Mouse (Mus musculus): ENCODE results near the gene Cyb561d1.
"Not testable (repeated sequence)": the region's sequence is repeated elsewhere in the genome, so short reads cannot be mapped to it uniquely, and the experiment has no call there.

Cyb561d1 gene

DNA sequence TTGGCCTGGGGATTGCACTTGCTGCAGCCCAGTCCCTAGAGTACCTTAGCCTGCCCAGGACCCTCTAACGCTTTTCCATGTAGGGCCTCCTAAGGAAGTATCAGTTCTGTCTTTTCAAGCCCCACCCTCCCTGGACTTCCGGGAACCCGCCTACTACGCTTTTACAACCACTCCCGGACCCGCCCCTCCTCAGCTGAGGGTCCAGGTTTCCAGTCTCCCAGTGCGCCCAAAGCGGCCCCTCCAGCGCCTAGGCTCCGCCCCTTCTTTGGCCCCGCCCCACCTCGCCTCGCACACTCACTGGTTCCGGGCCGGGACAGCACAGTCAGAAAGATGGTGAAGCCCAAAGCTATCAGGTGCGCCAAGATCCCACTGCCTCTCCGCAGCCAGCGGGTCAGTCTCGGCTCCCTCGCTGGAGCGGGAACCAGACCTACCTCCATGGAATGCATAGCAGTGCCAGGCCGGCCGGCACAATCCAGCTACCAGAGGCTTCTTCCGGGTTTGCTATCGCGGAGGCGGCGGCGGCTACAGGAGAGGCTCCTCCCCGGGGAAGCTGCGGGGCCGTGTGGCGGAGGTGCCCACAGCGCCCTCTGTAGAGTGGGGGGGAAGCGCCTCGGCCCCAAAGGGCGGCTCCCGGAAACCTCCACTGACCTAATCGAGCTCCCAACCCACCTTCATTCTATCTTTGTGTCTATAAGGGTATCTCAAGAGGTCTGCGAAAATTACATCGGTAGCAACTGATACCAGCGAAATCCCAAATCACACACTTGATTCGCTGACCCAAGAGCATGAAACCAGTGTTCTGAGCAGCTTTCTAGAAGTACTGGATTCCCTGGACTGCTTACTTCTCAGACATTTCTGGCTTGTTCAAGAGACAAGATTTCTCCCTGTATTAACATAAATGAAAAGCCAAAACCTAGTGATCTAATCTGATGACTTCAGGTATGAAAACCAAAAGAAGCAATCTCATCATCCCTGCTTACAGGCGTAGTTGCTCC is at the start of gene Cyb561d1:
Cyb561d1 (minus strand) TSS at position 884 of the 995 bp plus-strand sequence.
- peak; percentile 99 for DNase-seq

DNA sequence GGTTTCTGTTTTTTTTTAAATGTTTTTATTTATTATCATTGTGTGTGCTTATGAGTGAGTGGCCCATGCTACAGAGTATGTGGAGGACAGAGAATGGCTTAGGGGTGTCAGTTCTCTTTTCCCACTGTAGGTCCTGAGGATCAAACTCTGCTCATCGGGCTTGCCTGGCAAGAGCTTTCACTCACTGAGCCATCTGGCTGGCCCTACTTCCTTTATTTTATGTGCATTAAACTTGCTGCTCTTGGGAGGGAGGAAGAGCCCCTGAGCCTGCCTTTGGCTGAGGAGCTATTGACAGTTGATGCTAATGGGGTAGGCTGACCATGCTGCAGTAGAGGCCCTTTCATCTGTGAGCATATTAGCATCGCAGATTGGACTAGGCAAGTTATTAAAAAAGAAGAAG is 45.8 kb upstream of the Cyb561d1 start:
- DNase-seq: no peak

DNA sequence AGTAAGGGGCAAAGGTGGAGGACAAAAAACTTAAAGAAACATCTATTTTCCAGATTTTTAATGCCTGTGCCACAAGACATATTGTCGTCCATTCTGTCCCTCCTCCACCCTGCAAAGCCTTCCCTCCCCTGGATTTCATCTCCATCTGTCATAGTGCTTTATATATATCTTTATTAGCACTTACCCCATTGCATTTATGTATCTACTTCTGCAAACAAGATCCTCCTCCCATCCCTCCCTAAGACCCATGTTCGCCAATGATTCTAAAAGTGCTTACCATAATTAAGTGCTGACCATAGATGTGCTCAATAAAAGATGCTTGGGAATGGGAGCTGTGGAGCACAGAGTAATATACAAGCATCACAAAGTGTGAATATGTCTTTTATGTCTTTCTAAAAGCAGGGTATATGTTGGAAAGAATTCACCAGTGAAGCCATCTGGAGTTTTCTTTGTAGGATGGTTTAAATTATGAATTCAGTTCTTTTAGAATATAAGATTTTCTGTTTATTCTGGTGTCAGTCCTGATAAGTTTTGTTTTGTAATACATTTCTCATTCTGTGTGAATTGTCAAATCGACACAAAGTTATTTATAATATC is 40.3 kb upstream of the Cyb561d1 start:
- DNase-seq: no peak

DNA sequence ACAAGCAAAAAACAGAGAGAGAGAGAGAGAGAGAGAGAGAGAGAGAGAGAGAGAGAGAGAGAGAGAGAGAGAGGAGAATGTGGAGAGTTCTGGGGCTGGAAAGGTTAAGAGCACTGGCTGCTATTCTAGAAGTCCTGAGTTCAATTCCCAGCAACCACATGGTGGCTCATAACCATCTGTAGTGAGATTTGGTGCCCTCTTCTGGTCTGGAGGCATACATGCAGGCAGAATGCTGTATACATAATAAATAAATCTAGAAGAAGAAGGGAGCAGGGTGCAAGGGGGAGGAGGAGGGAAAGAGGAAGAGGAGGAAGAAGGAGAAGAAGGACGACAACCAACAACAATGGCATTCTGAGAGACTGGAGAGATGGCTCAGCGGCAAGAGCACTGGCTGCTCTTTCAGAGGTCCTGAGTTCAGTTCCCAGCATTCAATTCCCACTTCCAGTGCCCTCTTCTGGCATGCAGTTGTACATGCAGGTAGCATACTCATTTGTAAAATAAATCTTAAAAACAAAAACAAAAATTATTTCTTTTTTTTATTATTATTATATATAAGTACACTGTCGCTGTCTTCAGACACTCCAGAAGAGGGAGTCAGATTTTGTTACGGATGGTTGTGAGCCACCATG is 36.6 kb upstream of the Cyb561d1 start:
- DNase-seq: not testable (repeated sequence)

DNA sequence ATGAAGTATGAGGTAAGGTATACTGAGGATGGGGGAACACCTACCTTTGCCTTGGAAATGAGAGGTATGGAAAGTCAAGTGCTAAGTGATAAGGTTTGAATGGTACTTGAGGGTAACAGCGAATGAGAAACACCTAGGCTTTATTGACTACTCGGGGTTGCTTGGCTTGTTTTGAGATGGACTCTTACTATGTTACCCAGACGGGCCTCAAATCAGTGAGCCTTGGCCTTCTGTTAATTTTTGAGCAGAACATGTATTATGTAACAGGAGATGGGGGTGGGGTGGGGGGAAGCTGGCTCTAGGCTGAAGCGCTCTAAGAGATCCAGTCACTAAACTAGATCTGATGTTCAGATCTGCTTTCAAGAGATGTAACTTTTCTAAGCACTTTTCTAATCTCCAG is 30.6 kb upstream of the Cyb561d1 start:
- no peak for DNase-seq

DNA sequence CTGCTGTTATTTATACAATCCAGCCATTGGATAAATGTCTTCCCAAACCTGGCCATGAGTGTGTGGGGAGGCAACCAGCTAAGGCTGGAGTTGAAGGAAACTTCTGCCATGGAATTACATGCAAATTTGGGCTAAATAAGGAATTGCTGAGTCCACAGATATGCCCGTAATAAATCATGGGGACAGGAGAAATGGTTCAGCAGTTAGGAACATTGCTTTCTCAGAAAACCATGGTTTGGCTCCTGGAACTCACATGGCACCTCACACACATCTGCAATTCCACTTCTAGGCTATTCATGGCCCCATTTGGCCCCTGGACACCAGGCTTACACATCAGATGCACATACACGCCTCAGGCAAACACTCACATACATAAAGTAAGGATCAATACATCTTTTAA is 26.5 kb upstream of the Cyb561d1 start:
- no peak for DNase-seq

DNA sequence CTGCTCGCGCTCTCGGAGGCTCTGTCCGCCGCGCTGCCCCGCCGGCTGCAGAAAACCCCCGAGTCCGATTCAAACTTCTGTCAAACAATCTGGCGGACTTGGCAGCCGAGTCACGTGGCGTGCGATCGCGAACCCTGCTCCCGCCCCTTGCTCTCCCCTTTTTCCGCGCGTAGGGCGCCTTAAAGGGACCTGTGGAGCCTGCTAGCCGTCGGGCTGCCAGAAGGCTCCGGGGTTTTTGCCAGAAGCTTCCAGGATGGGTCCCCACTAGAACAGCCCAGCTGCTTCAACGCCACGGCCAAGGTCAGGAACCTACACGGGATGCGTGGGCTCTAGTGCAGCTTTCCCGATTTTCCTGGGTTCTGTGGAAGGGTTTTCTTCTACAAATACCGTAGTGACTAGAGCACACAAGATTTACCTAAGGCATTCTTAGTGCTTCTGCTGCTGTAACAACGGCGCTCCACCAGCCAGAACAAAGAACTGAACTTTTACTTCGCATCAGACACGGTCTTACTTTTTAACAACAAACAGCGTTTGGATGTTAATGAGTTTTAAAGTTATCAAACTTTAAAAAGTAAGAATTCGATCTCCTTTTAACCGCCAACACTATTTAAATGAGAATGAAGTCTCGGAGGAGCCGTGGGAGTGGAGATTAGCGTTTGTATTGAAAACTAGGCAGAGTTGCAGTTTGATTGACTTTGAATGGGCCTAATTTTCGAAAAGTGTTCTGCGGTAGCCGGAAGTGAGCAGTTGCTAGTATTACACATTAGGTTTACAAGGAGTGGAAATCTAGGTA is 25.7 kb upstream of the Cyb561d1 start, which contains the start of gene Sypl2:
Sypl2 (minus strand) TSS at position 91 of the 793 bp plus-strand sequence.
- DNase-seq: peak; percentile 48

DNA sequence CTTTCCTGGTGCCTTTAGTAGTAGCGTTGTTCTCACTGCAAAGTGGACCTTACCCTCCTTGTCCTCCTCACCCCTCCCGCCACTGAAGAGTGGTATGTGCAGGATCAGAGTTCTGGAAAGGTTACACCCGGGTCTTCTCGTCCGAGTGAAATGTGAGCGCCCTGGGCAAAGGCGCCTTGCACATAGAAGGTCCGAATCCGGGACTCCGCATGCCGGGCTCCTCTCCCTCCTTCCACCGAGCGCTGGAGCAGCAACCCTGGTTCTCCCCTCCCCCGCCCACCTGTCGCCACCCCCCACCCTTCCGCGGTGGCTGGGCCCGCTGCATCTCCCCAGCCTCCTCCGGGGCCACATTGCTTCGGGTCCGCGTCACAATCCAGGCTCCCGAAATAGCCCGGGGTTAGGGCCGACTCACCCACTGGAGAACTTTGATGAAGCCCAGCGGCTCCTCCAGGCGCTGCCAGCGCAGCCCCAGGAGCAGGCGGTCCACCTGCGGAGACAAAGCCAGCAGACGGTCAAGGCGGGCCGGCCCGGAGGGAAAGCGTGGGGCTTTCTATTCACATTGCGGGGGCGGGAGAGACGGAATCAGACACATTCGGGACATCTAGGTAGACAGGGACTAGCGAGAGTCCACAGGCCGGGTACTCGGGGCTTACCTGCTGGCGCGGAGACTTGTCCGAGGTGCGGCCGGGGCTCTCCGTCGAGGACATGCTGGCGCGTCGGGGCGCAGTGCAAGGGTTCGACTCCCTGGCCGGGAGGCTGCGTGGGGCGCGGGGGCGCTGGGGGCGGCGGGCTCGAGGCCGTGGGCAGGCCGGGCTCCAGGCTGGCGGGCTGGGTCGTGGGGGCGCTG is 24.9 kb upstream of the Cyb561d1 start:
- DNase-seq: no peak

DNA sequence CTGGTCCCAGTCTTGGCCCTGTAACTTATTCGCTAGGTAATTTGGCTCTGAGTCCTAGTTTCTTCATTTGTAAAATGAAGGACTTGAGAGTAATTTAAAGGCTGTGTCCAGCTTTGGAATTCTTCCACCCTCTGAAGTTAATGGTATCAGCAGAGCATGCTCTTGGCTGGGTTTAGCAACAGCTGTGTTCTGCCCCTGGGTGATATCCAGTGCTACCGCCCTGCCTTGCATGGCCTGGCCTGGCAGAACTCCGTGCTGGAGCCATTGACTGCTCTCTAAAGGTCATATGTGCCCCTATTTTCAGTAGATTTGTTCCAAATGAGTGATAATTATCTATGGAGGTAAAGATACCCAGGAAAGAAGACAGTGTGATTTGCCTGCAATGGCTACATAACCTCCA is 19.6 kb upstream of the Cyb561d1 start:
- DNase-seq: no peak

DNA sequence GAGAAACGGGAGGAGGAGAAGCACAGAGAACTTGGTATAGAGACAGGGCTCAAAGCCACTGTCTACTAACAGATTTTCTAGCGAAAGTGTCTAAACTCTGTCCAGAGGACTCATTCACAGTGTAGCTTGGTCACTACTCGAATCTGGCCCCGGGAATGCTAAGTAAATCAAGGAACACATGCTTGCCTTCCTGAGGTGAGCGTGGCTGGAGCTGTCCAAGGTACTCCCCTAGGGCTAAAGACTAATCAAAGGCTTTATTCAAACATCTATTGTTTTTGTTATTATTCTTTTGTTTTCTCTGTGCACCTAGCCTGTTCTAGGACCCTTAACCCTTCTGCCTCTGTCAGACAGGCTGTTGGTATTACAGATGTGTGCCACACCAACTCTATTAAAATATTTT is 13.7 kb upstream of the Cyb561d1 start:
- no peak for DNase-seq

DNA sequence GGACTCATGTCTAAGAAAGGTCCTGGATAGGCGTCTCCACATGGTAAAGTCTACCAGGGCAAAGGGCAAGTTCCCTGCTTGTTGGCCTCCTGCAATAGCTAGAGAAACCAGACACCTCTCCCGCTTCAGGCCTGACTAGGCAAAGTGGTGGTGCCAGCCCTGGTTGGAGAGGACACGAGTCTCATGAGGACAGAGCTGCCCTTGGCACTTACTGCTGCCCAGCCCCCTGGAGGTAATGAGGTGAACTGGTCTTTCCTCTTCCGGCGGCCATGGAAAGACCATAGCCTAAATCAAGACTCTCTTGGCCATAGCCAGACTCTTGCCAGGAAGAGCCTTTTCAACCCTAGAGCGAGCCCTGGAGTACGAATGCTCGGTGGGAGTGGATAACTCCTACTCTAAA is 11.4 kb upstream of the Cyb561d1 start:
- no peak for DNase-seq

DNA sequence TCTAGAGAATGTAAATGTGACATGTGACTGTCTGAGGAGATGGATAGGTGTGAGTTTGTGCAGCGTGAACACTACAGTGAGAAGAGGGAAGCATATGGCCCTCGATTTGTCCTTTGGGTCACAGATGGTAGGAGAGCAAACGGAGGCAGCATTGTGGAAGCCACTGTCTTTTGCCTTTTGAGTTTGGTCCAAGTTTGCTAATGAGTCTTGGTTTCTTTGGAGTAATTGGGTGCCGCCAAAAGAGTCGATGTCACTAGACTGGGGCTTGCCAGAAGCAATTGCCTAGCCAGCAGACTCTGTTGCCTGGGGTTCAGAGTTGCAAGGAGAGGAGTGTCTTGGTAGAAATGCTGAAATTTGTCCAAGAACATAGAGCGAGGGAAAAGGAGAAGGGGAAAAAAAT is 10.8 kb upstream of the Cyb561d1 start:
- no peak for DNase-seq

DNA sequence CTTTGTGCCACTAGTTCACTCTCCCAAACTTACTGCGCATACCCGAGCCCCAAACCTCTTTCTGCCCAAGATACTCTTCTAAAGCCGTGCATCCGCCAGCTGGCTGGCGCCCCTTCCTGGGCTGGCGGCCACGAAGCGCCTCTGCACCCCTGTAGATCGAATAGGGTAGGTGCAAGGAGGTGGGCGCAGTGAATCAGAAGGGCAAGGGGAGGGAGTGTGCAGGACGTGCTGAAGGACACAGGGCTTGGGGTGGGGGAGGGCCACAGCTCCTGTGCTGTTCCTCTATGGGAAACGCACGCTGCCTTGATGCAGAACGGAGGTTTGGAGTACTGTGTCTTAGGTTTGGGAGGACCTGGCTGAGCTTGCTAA is 9.7 kb upstream of the Cyb561d1 start, which contains the start of gene Atxn7l2:
Atxn7l2 (minus strand) TSS at position 164 of the 369 bp plus-strand sequence.
- peak; percentile 78 for DNase-seq

DNA sequence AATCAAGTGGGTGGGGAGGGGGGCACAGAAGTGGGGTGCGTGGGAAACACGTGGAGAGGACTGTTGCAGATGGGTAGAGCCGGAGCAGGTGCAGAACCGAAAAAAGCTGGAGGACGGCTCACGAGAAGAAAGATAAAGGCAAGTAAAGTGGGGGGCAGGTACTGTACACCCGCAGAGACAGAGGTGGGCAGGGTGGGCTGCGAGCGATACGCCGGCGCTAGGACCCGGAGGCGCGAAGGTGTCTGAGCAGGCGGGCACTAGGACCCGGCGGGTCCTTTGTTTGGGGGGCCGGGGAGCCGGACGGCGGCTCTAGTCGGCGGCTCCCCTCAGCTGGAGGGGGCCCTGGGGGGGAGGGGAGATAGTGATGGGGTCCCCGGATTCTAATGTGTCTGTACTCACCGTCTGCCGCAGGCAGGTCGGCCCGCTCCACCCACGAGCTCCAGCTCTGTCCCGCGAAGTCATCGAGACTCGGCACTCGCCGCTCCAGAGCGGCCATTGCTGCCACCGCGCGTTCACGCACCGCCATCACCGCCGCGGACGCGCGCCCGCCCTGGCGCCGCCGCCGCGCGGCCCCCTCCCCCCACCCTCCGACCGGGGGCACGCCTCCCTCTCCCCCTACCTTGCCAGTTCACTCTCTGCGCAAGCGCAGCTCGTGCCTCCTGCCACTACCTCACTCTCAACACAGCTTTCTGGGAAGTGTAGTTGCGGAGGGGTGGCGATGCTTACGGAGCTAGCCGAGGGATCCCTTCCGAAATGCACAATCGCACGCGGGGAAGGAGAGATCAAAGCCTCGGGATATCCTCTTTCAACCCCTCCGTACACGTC is 9.1 kb upstream of the Cyb561d1 start:
- peak; percentile 95 for DNase-seq

DNA sequence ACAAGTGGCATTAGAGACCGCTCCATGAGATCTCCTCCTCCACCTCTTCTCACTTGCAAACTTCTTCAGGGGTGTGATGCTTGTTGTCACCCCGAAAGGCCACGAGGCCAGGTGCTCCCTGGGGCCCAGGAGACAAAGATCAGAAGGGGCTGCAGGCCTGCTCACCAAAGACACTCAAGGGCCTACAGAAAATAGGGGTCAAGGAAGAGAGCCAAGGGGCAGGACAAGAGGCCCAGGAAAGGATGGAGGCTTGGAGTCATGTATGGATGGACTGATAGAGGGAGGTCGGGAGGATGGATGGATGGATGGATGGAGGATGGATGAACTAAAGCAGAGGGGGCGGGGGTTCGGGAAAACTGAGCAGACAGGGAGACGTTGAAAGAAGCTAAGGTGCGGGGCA is 8.5 kb upstream of the Cyb561d1 start:
- no peak for DNase-seq

DNA sequence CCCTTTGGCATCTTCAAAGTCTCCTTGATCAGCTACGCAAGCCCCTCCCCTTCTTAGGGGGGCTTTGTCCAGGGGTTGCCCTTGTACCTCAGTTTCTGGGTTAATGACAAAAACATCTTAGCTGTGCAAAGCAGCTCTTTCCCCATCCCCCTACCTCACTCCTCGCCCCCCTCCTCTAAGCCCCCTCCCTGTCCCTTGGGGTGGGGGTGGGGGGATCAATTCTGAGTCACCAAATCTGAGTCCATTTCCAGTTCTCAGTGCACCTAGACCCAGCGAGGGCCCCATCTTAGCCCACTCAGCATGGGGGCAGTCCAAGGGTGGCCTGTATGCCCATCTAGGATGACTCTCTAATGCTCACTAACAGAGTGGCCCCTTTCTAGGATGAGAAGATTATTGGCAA is 8.0 kb upstream of the Cyb561d1 start:
- DNase-seq: no peak

DNA sequence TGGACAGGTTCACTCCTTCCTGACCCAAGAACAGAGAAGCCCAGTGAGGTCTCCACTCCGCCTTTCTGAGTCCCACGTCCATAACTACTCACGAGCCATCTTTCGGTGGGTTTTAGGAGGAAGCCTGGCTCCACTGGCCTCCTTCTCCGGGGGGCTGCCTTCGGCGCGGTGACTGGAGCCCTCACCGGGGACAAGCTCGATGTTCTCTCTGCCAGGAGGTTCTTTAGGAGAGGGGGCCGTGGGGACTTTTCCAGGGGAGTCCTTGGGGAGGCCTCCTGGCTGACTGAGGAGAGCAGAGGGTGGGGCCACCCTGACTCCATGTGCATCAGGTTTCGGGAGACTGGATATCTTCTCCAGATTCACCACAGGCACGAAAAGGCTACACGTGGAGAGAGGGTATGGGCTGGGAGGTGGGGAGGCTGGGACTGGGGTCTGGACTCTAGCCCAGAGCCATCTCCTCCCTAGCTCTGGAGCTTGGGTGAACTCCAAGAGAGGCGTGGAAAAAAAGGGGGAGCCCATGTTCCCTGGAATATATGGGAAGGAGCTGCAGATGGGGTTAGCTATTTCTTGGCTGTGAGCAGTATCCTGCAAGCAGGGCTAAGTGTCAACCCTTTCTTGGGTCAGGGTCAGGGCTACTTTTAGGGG is 5.8 kb upstream of the Cyb561d1 start:
- DNase-seq: no peak

DNA sequence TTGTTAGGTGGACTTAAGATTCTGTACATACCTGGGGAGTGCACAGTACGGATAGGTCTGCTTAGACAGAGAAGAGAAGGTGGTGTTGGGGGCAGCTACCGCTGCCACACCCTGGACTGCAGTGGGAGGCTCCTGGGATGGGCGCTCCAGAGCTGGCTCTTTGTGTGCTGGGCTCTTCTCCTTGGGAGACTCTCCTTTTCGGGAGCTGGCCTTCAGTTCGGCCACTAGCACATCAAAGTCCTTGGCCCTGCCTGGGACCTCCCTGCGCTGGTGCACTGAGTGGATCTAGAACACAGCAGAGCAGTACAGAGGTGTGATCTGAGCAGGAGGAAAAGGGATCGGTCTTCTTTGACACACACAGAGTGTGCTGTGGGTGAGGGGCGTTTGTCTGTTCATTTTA is 4.6 kb upstream of the Cyb561d1 start:
- DNase-seq: no peak

DNA sequence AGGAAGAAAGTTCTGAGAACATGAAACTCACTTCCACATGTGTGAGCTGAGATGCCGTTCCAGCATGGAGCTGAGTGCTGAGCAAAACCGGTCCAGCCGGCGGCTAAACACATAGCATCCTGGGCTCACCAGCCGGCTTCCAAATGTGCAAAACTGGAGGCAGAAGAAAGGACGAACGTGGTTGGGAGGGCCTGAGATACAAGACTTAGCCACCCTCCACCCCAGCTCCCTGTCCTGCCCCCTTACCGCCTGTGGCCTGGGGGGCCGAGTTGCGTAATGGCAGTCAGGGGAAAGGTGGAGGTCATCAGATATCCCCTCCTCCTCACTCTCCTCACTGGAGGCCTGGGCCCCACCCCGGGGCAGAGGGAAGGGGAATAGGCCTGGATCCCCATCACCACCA is 3.5 kb upstream of the Cyb561d1 start:
- no peak for DNase-seq

DNA sequence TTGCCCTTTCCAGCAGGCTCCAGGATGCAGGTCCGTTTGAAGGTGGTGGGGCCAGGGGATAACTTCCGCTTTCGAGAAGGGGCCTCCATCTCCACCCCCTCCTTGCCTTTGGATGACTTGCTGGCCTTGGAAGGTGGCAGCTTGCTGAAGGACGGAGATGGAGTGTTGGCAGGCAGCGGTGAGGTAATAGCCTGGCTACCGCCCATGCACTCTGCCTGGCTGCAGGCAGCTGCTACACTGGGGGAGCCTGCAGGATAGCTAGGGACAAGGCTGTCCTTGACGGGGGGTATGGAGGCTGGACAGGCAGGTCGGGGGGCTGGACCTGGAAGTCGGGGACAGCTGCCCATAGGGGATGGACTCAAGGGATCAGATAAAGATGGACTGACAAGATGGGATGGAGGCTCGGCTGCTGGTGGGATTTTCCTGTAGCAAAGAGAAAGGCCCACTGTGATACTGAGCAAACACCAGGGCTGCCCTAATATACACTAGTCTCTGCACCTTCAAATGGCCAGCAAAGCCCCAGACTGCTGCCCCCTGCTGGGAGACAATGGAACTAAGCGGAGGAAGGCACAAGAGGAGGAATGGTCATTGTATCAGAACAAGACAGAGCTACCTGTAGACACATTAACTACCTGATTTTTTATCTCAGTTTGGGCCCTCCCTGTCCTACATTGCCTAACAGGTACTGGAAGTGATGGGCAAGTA is 2.8 kb upstream of the Cyb561d1 start:
- DNase-seq: peak; percentile 90
